Mouse (Mus musculus) midbrain, postnatal 0 days (tissue): ENCODE data around the gene Coa7. TPM values are rescaled to one million over a fixed set of nuclear protein-coding genes. Genes with fewer than 3 reads are reported as not detected.
A peak's percentile ranks its signal among the peaks of the same experiment; 100 is the strongest.

Experiments used
- ATAC-seq: fragments of 200-750 bp; cut with Nextera tagmentation; 2 replicates; pipeline ENCODE4 v1.8.0; 2017; ENCODE audit warnings: moderate number of reproducible peaks, mild to moderate bottlenecking, moderate TSS enrichment, moderate library complexity; ENCODE audit not compliant: low FRiP score
- DNase-seq: peaks from one replicate; pipeline ENCODE4 v3.0.0-alpha.2; 2015; ENCODE audit warnings: low spot score
- H3K27ac ChIP-seq: fragments of 300-500 bp; sonication (generic); 2 replicates; pipeline ENCODE4 v1.5.1; 2014; ENCODE audit warnings: low read depth, mild to moderate bottlenecking, low read length, mixed read lengths
- H3K27me3 ChIP-seq: fragments of 300-500 bp; sonication (generic); 2 replicates; pipeline ENCODE4 v1.6.1; 2014; ENCODE audit warnings: low read length, control low read depth, mixed read lengths; ENCODE audit not compliant: insufficient read depth
- H3K36me3 ChIP-seq: fragments of 300-500 bp; sonication (generic); 2 replicates; pipeline ENCODE4 v1.6.1; 2014; ENCODE audit warnings: low read length, control low read depth, mixed read lengths; ENCODE audit not compliant: insufficient read depth
- H3K4me1 ChIP-seq: fragments of 300-500 bp; sonication (generic); 2 replicates; pipeline ENCODE4 v1.6.1; 2014; ENCODE audit warnings: mild to moderate bottlenecking, control low read depth, antibody characterized with exemption, low read length, mixed read lengths; ENCODE audit not compliant: insufficient read depth
- H3K4me2 ChIP-seq: fragments of 300-500 bp; sonication (generic); 2 replicates; pipeline ENCODE4 v1.6.1; 2014; ENCODE audit warnings: low read depth, mild to moderate bottlenecking, low read length, mixed read lengths; ENCODE audit not compliant: poor library complexity, severe bottlenecking
- H3K4me3 ChIP-seq: fragments of 300-500 bp; sonication (generic); 2 replicates; pipeline ENCODE4 v1.5.1; 2014; ENCODE audit warnings: low read depth, mild to moderate bottlenecking, low read length, moderate library complexity
- H3K9ac ChIP-seq: fragments of 300-500 bp; sonication (generic); replicated peaks from 2 replicates; pipeline ENCODE4 v1.6.1; 2014; ENCODE audit warnings: mild to moderate bottlenecking, low read length, moderate library complexity, mixed read lengths; ENCODE audit not compliant: poor library complexity, severe bottlenecking
- H3K9me3 ChIP-seq: fragments of 300-500 bp; sonication (generic); 2 replicates; pipeline ENCODE4 v1.6.1; 2016; ENCODE audit warnings: low read length, control low read depth
- CTCF ChIP-seq: IDR thresholded peaks from 2 replicates; pipeline ENCODE4 v1.5.1; 2016; ENCODE audit warnings: antibody characterized with exemption, mild to moderate bottlenecking
- WGBS: fragments of 180-500 bp; shearing (Covaris S2); extraction: QIAGEN DNeasy Blood & Tissue Kit; methylation state at CpG from one replicate; pipeline ENCODE4 v1.1.7; 2014; 5-methylcytosine and 5-hydroxymethylcytosine counted together
- polyA plus RNA-seq: library from polyadenylated mRNA; unstranded; fragments of >200 nt; fragmentation: Nextera tagmentation; extraction: Ambion mirVana; gene quantifications from 2 replicates; pipeline ENCODE4 v1.2.1, GENCODE M21; 2015
- total RNA-seq: library from RNA; depleted of rRNA; stranded (reverse); fragments of >200 nt; gene quantifications from 2 replicates; pipeline ENCODE4 v1.2.3, GENCODE M21; 2014

The Coa7 gene
- total and polyA plus RNA-seq, 2 experiments from 2014 or later = 59.5 to 59.6 TPM

- TF ChIP-seq CTCF = no peak
- Histone ChIP-seq H3K27ac (no peak overlapping the region), H3K4me3 (no peak overlapping the region), H3K36me3 (peaks cover 26% of the 10 kb centered on the region), H3K27me3 (no peaks in the 10 kb centered on the region), H3K9ac (no peak overlapping the region), H3K4me1 (no peaks in the 10 kb centered on the region), H3K4me2 (no peak overlapping the region), H3K9me3 (no peaks in the 10 kb centered on the region)
- WGBS = 27% methylated on average over 3 of the region's 3 CpGs
- DNase-seq = no peak
- no peak for ATAC-seq
These were observed 9.9 kb downstream of the Coa7 start for GRCm38 (mm10) chr4:108337817-108338216.

GRCm38 (mm10) chr4:108338321-108338733, 10.4 kb downstream of the Coa7 start:
- Histone ChIP-seq H3K9me3 (no peaks in the 10 kb centered on the region), H3K27me3 (no peaks in the 10 kb centered on the region), H3K9ac (no peak overlapping the region), H3K27ac (no peak overlapping the region), H3K4me3 (no peak overlapping the region), H3K4me2 (no peak overlapping the region), H3K4me1 (no peaks in the 10 kb centered on the region), H3K36me3 (peaks cover 26% of the 10 kb centered on the region)
- no peak for DNase-seq
- ATAC-seq = no peak
- no peak for TF ChIP-seq CTCF
- WGBS = 65% methylated on average over 9 of the region's 9 CpGs

DNA sequence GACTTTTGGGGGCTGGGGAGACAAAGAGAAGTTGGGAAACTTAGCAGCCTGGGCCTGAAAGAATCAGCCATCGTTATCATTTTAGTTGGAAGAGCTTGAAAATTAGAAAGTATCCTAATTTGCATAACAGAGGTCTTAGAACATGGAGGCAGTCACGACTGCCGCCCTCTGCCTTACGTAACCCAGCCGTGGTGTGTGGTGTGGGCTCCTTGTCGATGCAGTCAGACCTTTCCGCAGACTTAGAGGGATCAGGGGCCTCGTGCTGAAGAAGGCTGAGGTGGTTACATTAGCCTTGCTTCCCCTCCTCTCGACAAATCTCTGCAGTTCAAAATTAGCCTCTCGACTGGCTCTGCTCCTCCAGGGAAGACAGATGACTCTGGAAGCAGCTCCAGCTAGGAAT, 10.9 kb downstream of the Coa7 start:
- H3K9me3 ChIP-seq = no peaks in the 10 kb centered on the region
- H3K27me3 ChIP-seq = no peaks in the 10 kb centered on the region
- 67% methylated on average over 10 of the region's 10 CpGs for WGBS
- no peak overlapping the region for H3K4me2 ChIP-seq
- H3K27ac ChIP-seq = no peak overlapping the region
- no peak for TF ChIP-seq CTCF
- no peak overlapping the region for H3K9ac ChIP-seq
- no peaks in the 10 kb centered on the region for H3K4me1 ChIP-seq
- H3K4me3 ChIP-seq = no peak overlapping the region
- DNase-seq (no peak), ATAC-seq (no peak)
- peaks cover 26% of the 10 kb centered on the region for H3K36me3 ChIP-seq

DNA sequence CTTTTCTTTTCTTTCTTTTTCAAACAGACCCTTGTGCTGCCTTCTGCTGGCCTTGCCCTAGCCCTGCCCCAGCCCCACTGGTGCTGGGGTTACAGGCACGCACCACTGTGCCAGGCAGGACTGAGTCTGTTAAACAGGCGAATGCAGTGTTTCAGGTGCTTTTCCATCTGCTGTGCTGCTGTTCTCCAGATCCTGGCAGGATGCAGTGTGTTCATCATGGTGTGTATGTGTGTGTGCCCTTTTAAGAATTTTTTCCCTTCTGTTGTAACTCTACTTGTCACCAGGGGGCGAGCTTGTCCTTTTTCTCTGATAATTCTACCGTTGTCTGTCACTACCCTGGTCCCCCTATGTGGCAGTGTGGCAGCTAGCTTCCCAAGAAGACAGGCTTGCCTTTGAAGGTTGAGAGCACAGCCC, 11.3 kb downstream of the Coa7 start:
- no peak overlapping the region for H3K9ac ChIP-seq
- 18% methylated on average over 4 of the region's 4 CpGs for WGBS

DNA sequence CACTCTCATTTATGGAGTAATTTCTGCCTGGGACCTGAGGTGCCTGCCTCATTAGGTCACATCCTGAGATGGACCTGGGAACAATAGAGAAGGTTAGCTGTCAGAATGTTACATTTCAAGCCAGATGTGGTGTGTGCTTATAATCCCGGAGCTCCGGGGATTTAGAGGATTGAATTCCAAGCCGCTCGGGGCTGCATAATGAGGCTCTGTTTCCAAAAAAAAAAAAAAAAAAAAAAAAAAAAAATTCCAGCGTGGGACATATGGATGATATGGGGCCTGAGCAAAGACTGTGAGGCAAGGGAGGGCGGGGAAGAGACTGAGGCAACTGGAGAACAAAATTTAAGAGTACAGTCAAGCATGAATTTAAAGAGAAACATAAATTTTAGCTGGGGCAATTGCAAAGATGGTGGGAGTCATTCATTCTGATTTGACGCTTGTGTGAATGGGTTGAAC, 16.7 kb downstream of the Coa7 start:
- Histone ChIP-seq H3K27ac (no peak overlapping the region), H3K9ac (no peak overlapping the region)
- 12% methylated on average over 7 of the region's 7 CpGs for WGBS

More for the DNA sequence above, 11.3 kb downstream of the Coa7 start:
- Histone ChIP-seq H3K9me3 (no peaks in the 10 kb centered on the region), H3K4me3 (no peak overlapping the region), H3K27me3 (no peaks in the 10 kb centered on the region), H3K4me2 (no peak overlapping the region), H3K27ac (no peak overlapping the region), H3K4me1 (no peaks in the 10 kb centered on the region), H3K36me3 (peaks cover 26% of the 10 kb centered on the region)
- TF ChIP-seq CTCF = peak; percentile 91
- DNase-seq (peak; percentile 92), ATAC-seq (peak; percentile 72)

GRCm38 (mm10) chr4:108345826-108346225, 17.9 kb downstream of the Coa7 start:
- DNase-seq (no peak), ATAC-seq (no peak)
- 25% methylated on average over 4 of the region's 5 CpGs for WGBS
- no peak overlapping the region for H3K4me2 ChIP-seq
- no peak for TF ChIP-seq CTCF
- no peaks in the 10 kb centered on the region for H3K36me3 ChIP-seq
- H3K9me3 ChIP-seq = no peaks in the 10 kb centered on the region
- no peak overlapping the region for H3K4me3 ChIP-seq
- no peaks in the 10 kb centered on the region for H3K27me3 ChIP-seq
- H3K27ac ChIP-seq = no peak overlapping the region
- no peaks in the 10 kb centered on the region for H3K4me1 ChIP-seq
- no peak overlapping the region for H3K9ac ChIP-seq

More for the DNA sequence above, 16.7 kb downstream of the Coa7 start:
- H3K4me3 ChIP-seq = no peak overlapping the region
- no peaks in the 10 kb centered on the region for H3K27me3 ChIP-seq
- H3K4me1 ChIP-seq = no peaks in the 10 kb centered on the region
- ATAC-seq (no peak), DNase-seq (no peak)
- no peaks in the 10 kb centered on the region; the same call in 1 of the 2 replicates for H3K36me3 ChIP-seq
- no peak overlapping the region for H3K4me2 ChIP-seq
- H3K9me3 ChIP-seq = no peaks in the 10 kb centered on the region
- TF ChIP-seq CTCF = no peak
